Mouse (Mus musculus) erythroblast, embryonic 14.5 days (primary cell): ENCODE results near the gene Olfr147. TPM values are rescaled to one million over a fixed set of nuclear protein-coding genes. Genes with fewer than 3 reads are reported as not detected.
"Not testable (repeated sequence)": the region's sequence is repeated elsewhere in the genome, so short reads cannot be mapped to it uniquely, and the experiment has no call there.

Experiments
- H3K27me3 ChIP-seq: 2 replicates; pipeline ENCODE4 v1.6.1; 2012; ENCODE audit warnings: inconsistent platforms; ENCODE audit not compliant: control insufficient read depth
- H3K36me3 ChIP-seq: 2 replicates; pipeline ENCODE4 v1.6.1; 2012; ENCODE audit warnings: mild to moderate bottlenecking, inconsistent platforms; ENCODE audit not compliant: control insufficient read depth
- H3K4me1 ChIP-seq: 2 replicates; pipeline ENCODE4 v1.6.1; 2012; ENCODE audit warnings: inconsistent platforms; ENCODE audit not compliant: control insufficient read depth
- H3K4me3 ChIP-seq: replicated peaks from 2 replicates; pipeline ENCODE3; 2012; ENCODE audit warnings: moderate library complexity, mild to moderate bottlenecking, inconsistent platforms
- H3K9me3 ChIP-seq: 2 replicates; pipeline ENCODE4 v1.6.1; 2012; ENCODE audit warnings: low read length, inconsistent platforms, mixed read lengths; ENCODE audit not compliant: control insufficient read depth
- GATA1 ChIP-seq: IDR thresholded peaks from 2 replicates; pipeline ENCODE4 v1.6.1; 2012; ENCODE audit warnings: low read length, inconsistent platforms, mixed read lengths
- TAL1 ChIP-seq: IDR thresholded peaks from 3 replicates; pipeline ENCODE4 v1.6.1; 2012; ENCODE audit warnings: low read length, inconsistent platforms, mixed read lengths
- polyA plus RNA-seq: library from polyadenylated mRNA; stranded (reverse); fragments of >175 nt; gene quantifications from 2 replicates; pipeline ENCODE4 v1.2.3, GENCODE M21; 2012

The Olfr147 gene
- polyA plus RNA-seq, result not detected in 2 replicates

DNA sequence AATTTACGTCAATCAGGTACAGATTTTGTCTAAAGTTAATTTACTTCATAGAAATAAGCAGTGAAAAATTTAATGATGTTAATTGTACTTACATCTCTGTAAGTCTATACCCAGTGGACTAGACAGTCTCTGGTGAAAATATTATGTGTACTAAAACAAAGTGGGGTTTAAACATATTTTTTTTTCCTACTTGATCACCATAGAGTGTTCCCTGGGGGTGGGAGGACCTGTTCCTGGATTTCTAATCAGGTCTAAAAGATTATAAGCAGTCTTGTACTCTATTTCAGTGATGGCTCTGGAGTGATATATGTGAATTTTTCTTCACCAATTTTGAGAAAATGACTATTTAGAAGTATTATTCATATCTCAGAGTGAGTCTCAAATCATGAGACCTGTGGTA lies at the start of gene Olfr147:
TSS of gene Olfr147 (plus strand) at position 301 of the 400 bp plus-strand sequence.
- H3K27me3 ChIP-seq, result no peaks in the 10 kb centered on the region
- H3K9me3 ChIP-seq, result no peaks in the 10 kb centered on the region
- no peaks in the 10 kb centered on the region for H3K36me3 ChIP-seq
- TF ChIP-seq GATA1, result no peak
- TF ChIP-seq TAL1, result no peak
- no peak within 1 kb of the TSS for H3K4me3 ChIP-seq
- no peaks in the 10 kb centered on the region for H3K4me1 ChIP-seq

- H3K4me3 ChIP-seq, result no peak within 1 kb of the TSS
- no peaks in the 10 kb centered on the region for H3K9me3 ChIP-seq
- TF ChIP-seq TAL1, result no peak
- no peak for TF ChIP-seq GATA1
- no peaks in the 10 kb centered on the region for H3K27me3 ChIP-seq
- H3K36me3 ChIP-seq, result no peaks in the 10 kb centered on the region
- no peaks in the 10 kb centered on the region for H3K4me1 ChIP-seq
Measured at GRCm38 (mm10) chr9:38366596-38366995, 34.9 kb upstream of the Olfr147 start, which contains the start of gene Olfr250. Gene Olfr250, plus strand, starts transcription at chr9:38366896.

DNA sequence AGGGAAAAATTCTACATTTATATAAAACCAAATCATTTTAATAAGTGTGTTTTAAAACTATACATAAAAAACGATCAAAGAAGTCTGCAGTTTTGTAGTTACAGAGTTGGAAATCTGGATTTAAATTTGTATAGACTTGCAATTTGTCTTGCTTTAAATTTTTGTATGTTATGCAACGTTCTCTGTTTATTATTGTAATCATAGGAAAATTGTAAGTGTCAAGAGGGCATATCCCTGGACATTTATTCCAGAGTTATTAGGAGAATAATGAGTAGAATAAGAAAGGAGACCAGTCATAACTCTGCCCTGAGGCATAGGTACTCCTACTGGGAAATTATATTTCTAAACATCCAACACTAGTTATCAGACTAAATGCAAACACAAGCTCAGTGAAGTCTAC lies 24.7 kb upstream of the Olfr147 start, which contains the start of gene Olfr251:
TSS of gene Olfr251 (plus strand) at position 301 of the 400 bp plus-strand sequence.
- Histone ChIP-seq H3K4me1 (no peaks in the 10 kb centered on the region), H3K27me3 (no peaks in the 10 kb centered on the region), H3K36me3 (no peaks in the 10 kb centered on the region), H3K4me3 (no peak within 1 kb of the TSS), H3K9me3 (no peaks in the 10 kb centered on the region)
- TF ChIP-seq TAL1, result no peak

DNA sequence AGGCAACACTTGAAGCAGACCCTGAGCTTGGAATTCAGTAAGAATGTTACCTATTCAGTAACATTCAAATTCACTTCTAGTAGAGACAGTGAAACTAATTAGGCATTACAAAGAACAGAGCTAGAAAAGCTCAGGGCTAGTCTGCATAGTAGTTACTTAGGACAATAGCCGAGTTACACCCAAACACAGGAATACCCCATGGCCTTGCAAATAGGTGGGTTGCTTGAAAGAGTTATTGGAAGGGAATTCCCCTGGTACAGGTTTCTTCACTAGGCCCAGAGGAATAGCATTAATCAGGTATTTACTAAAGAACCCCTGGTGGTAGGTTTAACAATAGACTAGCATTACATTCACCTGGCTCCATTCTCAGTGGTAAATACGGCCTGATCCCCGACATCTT lies 6.0 kb downstream of the Olfr147 start:
- not testable (repeated sequence) for H3K9me3 ChIP-seq, H3K27me3 ChIP-seq, H3K4me1 ChIP-seq, H3K4me3 ChIP-seq, H3K36me3 ChIP-seq

DNA sequence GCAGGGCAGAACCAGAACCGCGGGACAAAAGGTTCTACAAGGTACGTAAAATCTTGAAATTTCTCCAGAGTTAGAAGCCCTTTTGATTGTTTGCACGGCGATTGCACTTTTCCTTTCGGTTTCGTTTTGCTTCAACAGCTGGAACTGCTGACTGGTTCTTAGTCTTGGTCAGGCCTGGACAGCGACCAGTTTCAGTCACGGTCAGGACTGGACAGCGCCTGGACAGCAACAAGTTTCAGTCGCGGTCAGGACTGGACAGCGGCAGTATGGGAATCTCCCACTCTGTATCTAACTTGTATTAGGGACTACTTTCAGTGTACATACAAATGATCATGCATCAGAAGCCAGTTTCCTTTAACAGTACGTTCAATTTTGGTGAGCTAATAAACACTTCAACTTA lies 12.0 kb downstream of the Olfr147 start:
- not testable (repeated sequence) for H3K36me3 ChIP-seq, H3K27me3 ChIP-seq, H3K9me3 ChIP-seq, H3K4me1 ChIP-seq, H3K4me3 ChIP-seq

DNA sequence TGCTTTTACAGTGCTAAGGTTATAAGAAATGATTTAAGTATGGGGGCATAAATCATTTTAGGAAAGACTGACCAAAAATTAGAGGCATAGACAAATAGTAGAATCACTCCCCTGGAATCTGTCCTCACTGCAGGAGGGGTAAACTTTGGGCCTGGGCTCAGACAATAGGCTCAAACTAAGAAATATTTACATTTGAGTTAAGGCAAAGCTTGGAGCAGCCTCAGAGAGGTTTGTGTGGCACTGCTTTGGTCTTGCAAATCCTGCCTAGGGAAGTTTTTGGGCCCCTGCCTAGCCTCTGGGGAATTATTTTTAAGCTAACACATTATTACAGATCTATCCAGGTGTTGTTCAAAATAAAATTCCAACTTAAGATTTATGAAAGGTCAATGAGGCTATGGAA lies 22.3 kb downstream of the Olfr147 start:
- Histone ChIP-seq H3K4me3 (no peak overlapping the region), H3K36me3 (no peaks in the 10 kb centered on the region), H3K4me1 (no peaks in the 10 kb centered on the region), H3K9me3 (no peaks in the 10 kb centered on the region), H3K27me3 (no peaks in the 10 kb centered on the region)
- TF ChIP-seq TAL1 (no peak), GATA1 (no peak)

GRCm38 (mm10) chr9:38427026-38427425 lies 25.5 kb downstream of the Olfr147 start:
- Histone ChIP-seq H3K36me3 (no peaks in the 10 kb centered on the region), H3K27me3 (no peaks in the 10 kb centered on the region), H3K9me3 (no peaks in the 10 kb centered on the region), H3K4me1 (no peaks in the 10 kb centered on the region), H3K4me3 (no peak overlapping the region)
- no peak for TF ChIP-seq TAL1
- no peak for TF ChIP-seq GATA1

DNA sequence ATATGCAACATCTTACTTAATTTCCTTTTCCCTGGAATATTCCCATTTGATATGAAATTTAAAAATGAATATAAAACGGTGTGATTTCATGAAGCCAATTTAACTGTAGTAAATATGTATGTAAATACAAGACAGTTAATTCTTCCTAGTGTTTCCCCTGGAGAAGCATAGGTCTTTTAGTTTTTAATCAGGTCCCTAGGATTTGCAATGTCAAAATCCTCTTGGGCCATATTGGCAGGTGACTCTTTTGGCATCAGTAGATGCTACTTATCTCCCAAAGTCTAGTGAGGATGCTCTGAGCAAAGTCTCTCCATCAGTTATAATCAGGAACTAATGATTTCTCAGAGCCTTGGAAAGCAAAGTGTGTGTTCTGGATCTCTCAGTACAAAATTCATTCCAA lies 27.7 kb downstream of the Olfr147 start, which contains the start of gene Olfr901:
TSS of gene Olfr901 (plus strand) at position 301 of the 400 bp plus-strand sequence.
- no peaks in the 10 kb centered on the region for H3K36me3 ChIP-seq
- TF ChIP-seq TAL1 (no peak), GATA1 (no peak)
- H3K4me1 ChIP-seq, result no peaks in the 10 kb centered on the region
- no peak within 1 kb of the TSS for H3K4me3 ChIP-seq
- no peaks in the 10 kb centered on the region; the same call in 1 of the 2 replicates for H3K9me3 ChIP-seq
- no peaks in the 10 kb centered on the region for H3K27me3 ChIP-seq

- H3K27me3 ChIP-seq, result no peaks in the 10 kb centered on the region
- H3K4me1 ChIP-seq, result no peaks in the 10 kb centered on the region
- H3K4me3 ChIP-seq, result no peak within 1 kb of the TSS
- H3K36me3 ChIP-seq, result no peaks in the 10 kb centered on the region
- H3K9me3 ChIP-seq, result no peaks in the 10 kb centered on the region
- TF ChIP-seq GATA1 (no peak), TAL1 (no peak)
Measured at GRCm38 (mm10) chr9:38447352-38447751, 45.9 kb downstream of the Olfr147 start, which contains the start of gene Olfr902. Gene Olfr902, plus strand, starts transcription at chr9:38447652.

Other genes starting within 250 kb of the Olfr147 start
- gene Olfr891, start 220.9 kb upstream of the Olfr147 start, polyA plus RNA-seq, result not detected in 2 replicates
- gene Olfr893, start 193.3 kb upstream of the Olfr147 start, polyA plus RNA-seq, result not detected in 2 replicates
- not detected in 2 replicates for gene Olfr894, start 183.6 kb upstream of the Olfr147 start, polyA plus RNA-seq
- gene Olfr143, start 148.9 kb upstream of the Olfr147 start, polyA plus RNA-seq, result not detected in 2 replicates
- gene Olfr895, start 133.8 kb upstream of the Olfr147 start, polyA plus RNA-seq, result not detected in 2 replicates
- not detected in 2 replicates for gene Olfr896-ps1, start 110.6 kb upstream of the Olfr147 start, polyA plus RNA-seq
- gene Olfr25, start 72.6 kb upstream of the Olfr147 start, polyA plus RNA-seq, result not detected in 2 replicates
- not detected in 2 replicates for gene Olfr898, start 53.3 kb upstream of the Olfr147 start, polyA plus RNA-seq
- not detected in 2 replicates for gene Olfr250, start 34.8 kb upstream of the Olfr147 start, polyA plus RNA-seq
- not detected in 2 replicates for gene Olfr251, start 24.6 kb upstream of the Olfr147 start, polyA plus RNA-seq
- not detected in 2 replicates for gene Olfr901, start 27.8 kb downstream of the Olfr147 start, polyA plus RNA-seq
- not detected in 2 replicates for gene Olfr902, start 46.0 kb downstream of the Olfr147 start, polyA plus RNA-seq
- not detected in 2 replicates for gene Olfr904, start 61.4 kb downstream of the Olfr147 start, polyA plus RNA-seq
- gene Olfr905, start 69.4 kb downstream of the Olfr147 start, polyA plus RNA-seq, result not detected in 2 replicates
- gene Olfr906, start 85.4 kb downstream of the Olfr147 start, polyA plus RNA-seq, result 0.01 TPM in 1 of 2 replicates, not detected in the other
- gene Olfr907, start 94.1 kb downstream of the Olfr147 start, polyA plus RNA-seq, result not detected in 2 replicates
- gene Olfr911-ps1, start 119.9 kb downstream of the Olfr147 start, polyA plus RNA-seq, result not detected in 2 replicates
- gene Olfr910, start 136.2 kb downstream of the Olfr147 start, polyA plus RNA-seq, result not detected in 2 replicates
- gene Olfr912, start 178.5 kb downstream of the Olfr147 start, polyA plus RNA-seq, result 0.01 TPM in 1 of 2 replicates, not detected in the other
- not detected in 2 replicates for gene Olfr913, start 191.1 kb downstream of the Olfr147 start, polyA plus RNA-seq
- not detected in 2 replicates for gene Olfr914, start 203.4 kb downstream of the Olfr147 start, polyA plus RNA-seq